14 mouse cellular contexts compared by ENCODE assay signal in genomic region chr5:81321276-81321934, GRCm38 (mm10).
"Had no signal": no experiment of that assay in that cellular context is flagged by ENCODE, and none has a peak within 500 bp of the region (broad histone marks: within the 10 kb centered on the region; RNA-seq: fewer than 3 reads in every experiment).

No protein-coding gene starts in this region.

- H3K4me3 ChIP-seq: liver, embryonic 15.5 days; megakaryocyte, embryonic 14.5 days; midbrain, embryonic 15.5 days; neural tube, embryonic 12.5 days had no signal

- H3K27me3 ChIP-seq: liver, embryonic 15.5 days; megakaryocyte, embryonic 14.5 days; midbrain, embryonic 15.5 days; neural tube, embryonic 12.5 days had no signal

- ATAC-seq: midbrain, embryonic 15.5 days had no signal

- H3K4me1 ChIP-seq: liver, embryonic 15.5 days; megakaryocyte, embryonic 14.5 days; midbrain, embryonic 15.5 days; neural tube, embryonic 12.5 days had no signal

- H3K4me2 ChIP-seq: liver, embryonic 11.5 days; liver, embryonic 15.5 days; midbrain, embryonic 11.5 days; midbrain, embryonic 15.5 days; neural tube, embryonic 12.5 days had no signal

- DNase-seq: kidney, adult 18-20 months; kidney, postnatal 10 days; layer of hippocampus, postnatal 36 days; lung, adult 2 months; lung, postnatal 10 days; right cerebral cortex, postnatal 14 days; thymus, postnatal 36 days had no signal

- H3K27ac ChIP-seq: liver, embryonic 15.5 days; macrophage; midbrain, embryonic 15.5 days; neural tube, embryonic 12.5 days had no signal

- H3K9me3 ChIP-seq: liver, embryonic 15.5 days; megakaryocyte, embryonic 14.5 days; midbrain, embryonic 15.5 days; neural tube, embryonic 12.5 days had no signal

- H3K36me3 ChIP-seq: liver, embryonic 15.5 days; midbrain, embryonic 15.5 days; neural tube, embryonic 12.5 days had no signal

- H3K9ac ChIP-seq: liver, embryonic 15.5 days; midbrain, embryonic 15.5 days; neural tube, embryonic 12.5 days had no signal
